Mouse (Mus musculus): ENCODE measurements at regions not wholly inside any gene's neighbourhood (a gene's known extent, or its start where the extent isn't known, plus 50 kb on each side); places are given as distances from the start of the nearest gene placed in this dataset.

- no peaks in the 10 kb centered on the region for H3K36me3 ChIP-seq (ENCODE audit: control insufficient read depth, insufficient read depth, low read length)
- no peaks in the 10 kb centered on the region; the same call in 1 of the 2 replicates for H3K4me1 ChIP-seq (ENCODE audit: control insufficient read depth, insufficient read depth, low read length)
- H3K4me3 ChIP-seq (ENCODE audit: low read depth, low read length) = no peak overlapping the region
- H3K9ac ChIP-seq (ENCODE audit: low read length) = no peak overlapping the region
- DNase-seq (ENCODE audit: low spot score) (no peak), ATAC-seq (ENCODE audit: insufficient number of reproducible peaks, low FRiP score, low TSS enrichment, low read depth) (no peak)
- 82% methylated on average over 5 of the region's 5 CpGs for WGBS
- no peak overlapping the region for H3K27ac ChIP-seq (replicated peaks; ENCODE audit: low read depth, low read length)
- no peaks in the 10 kb centered on the region for H3K9me3 ChIP-seq (ENCODE audit: control insufficient read depth, low read length)
- H3K27me3 ChIP-seq (ENCODE audit: control insufficient read depth, insufficient read depth, low read length) = no peaks in the 10 kb centered on the region
- H3K4me2 ChIP-seq (ENCODE audit: low read depth, severe bottlenecking) = no peak overlapping the region
Observed at GRCm38 (mm10) chr12:12882931-12883553, 58.7 kb downstream of the Mycn start.

GRCm38 (mm10) chr12:12878031-12878430 lies 63.7 kb downstream of the Mycn start:
- H3K27ac ChIP-seq (replicated peaks; ENCODE audit: low read depth, low read length) = no peak overlapping the region
- no peak for ATAC-seq (ENCODE audit: insufficient number of reproducible peaks, low FRiP score, low TSS enrichment, low read depth)

GRCm38 (mm10) chr12:12877539-12877938 lies 64.2 kb downstream of the Mycn start:
- H3K9ac ChIP-seq (ENCODE audit: low read length) = no peak overlapping the region
- H3K4me1 ChIP-seq (ENCODE audit: control insufficient read depth, insufficient read depth, low read length) = no peaks in the 10 kb centered on the region
- H3K27ac ChIP-seq (replicated peaks; ENCODE audit: low read depth, low read length) = no peak overlapping the region
- H3K36me3 ChIP-seq (ENCODE audit: control insufficient read depth, insufficient read depth, low read length) = no peaks in the 10 kb centered on the region
- DNase-seq (ENCODE audit: low spot score) (no peak), ATAC-seq (ENCODE audit: insufficient number of reproducible peaks, low FRiP score, low TSS enrichment, low read depth) (no peak)
- no peaks in the 10 kb centered on the region for H3K27me3 ChIP-seq (ENCODE audit: control insufficient read depth, insufficient read depth, low read length)
- no peak overlapping the region for H3K4me3 ChIP-seq (ENCODE audit: low read depth, low read length)
- no peaks in the 10 kb centered on the region for H3K9me3 ChIP-seq (ENCODE audit: control insufficient read depth, low read length)
- 62% methylated on average over 5 of the region's 5 CpGs for WGBS
- H3K4me2 ChIP-seq (ENCODE audit: low read depth, severe bottlenecking) = no peak overlapping the region

More at GRCm38 (mm10) chr12:12878031-12878430, 63.7 kb downstream of the Mycn start:
- no peak overlapping the region for H3K9ac ChIP-seq (ENCODE audit: low read length)
- H3K27me3 ChIP-seq (ENCODE audit: control insufficient read depth, insufficient read depth, low read length) = no peaks in the 10 kb centered on the region
- DNase-seq (ENCODE audit: low spot score) = no peak
- no peaks in the 10 kb centered on the region for H3K9me3 ChIP-seq (ENCODE audit: control insufficient read depth, low read length)
- WGBS = 94% methylated on average over 2 of the region's 2 CpGs
- H3K4me2 ChIP-seq (ENCODE audit: low read depth, severe bottlenecking) = no peak overlapping the region
- H3K4me1 ChIP-seq (ENCODE audit: control insufficient read depth, insufficient read depth, low read length) = no peaks in the 10 kb centered on the region
- no peak overlapping the region for H3K4me3 ChIP-seq (ENCODE audit: low read depth, low read length)
- H3K36me3 ChIP-seq (ENCODE audit: control insufficient read depth, insufficient read depth, low read length) = no peaks in the 10 kb centered on the region

GRCm38 (mm10) chr12:12875976-12876745 lies 65.6 kb downstream of the Mycn start:
- DNase-seq (ENCODE audit: low spot score) (no peak), ATAC-seq (ENCODE audit: insufficient number of reproducible peaks, low FRiP score, low TSS enrichment, low read depth) (no peak)
- WGBS = 80% methylated on average over 12 of the region's 12 CpGs
- Histone ChIP-seq H3K4me2 (ENCODE audit: low read depth, severe bottlenecking) (no peak overlapping the region), H3K9ac (ENCODE audit: low read length) (no peak overlapping the region), H3K9me3 (ENCODE audit: control insufficient read depth, low read length) (no peaks in the 10 kb centered on the region), H3K36me3 (ENCODE audit: control insufficient read depth, insufficient read depth, low read length) (no peaks in the 10 kb centered on the region), H3K4me3 (ENCODE audit: low read depth, low read length) (no peak overlapping the region), H3K27me3 (ENCODE audit: control insufficient read depth, insufficient read depth, low read length) (no peaks in the 10 kb centered on the region), H3K4me1 (ENCODE audit: control insufficient read depth, insufficient read depth, low read length) (no peaks in the 10 kb centered on the region), H3K27ac (replicated peaks; ENCODE audit: low read depth, low read length) (no peak overlapping the region)

- Histone ChIP-seq H3K36me3 (ENCODE audit: control insufficient read depth, insufficient read depth, low read length) (no peaks in the 10 kb centered on the region), H3K4me1 (ENCODE audit: control insufficient read depth, insufficient read depth, low read length) (no peaks in the 10 kb centered on the region), H3K9ac (ENCODE audit: low read length) (no peak overlapping the region), H3K27me3 (ENCODE audit: control insufficient read depth, insufficient read depth, low read length) (no peaks in the 10 kb centered on the region), H3K4me2 (ENCODE audit: low read depth, severe bottlenecking) (no peak overlapping the region), H3K9me3 (ENCODE audit: control insufficient read depth, low read length) (no peaks in the 10 kb centered on the region), H3K4me3 (ENCODE audit: low read depth, low read length) (no peak overlapping the region), H3K27ac (replicated peaks; ENCODE audit: low read depth, low read length) (no peak overlapping the region)
- 94% methylated on average over 11 of the region's 11 CpGs for WGBS
- no peak for DNase-seq (ENCODE audit: low spot score)
- ATAC-seq (ENCODE audit: insufficient number of reproducible peaks, low FRiP score, low TSS enrichment, low read depth) = no peak
Observed at GRCm38 (mm10) chr12:12873551-12873950, 68.2 kb downstream of the Mycn start.

GRCm38 (mm10) chr12:12872974-12873373 lies 68.7 kb downstream of the Mycn start:
- H3K4me1 ChIP-seq (ENCODE audit: control insufficient read depth, insufficient read depth, low read length) = no peaks in the 10 kb centered on the region
- H3K9ac ChIP-seq (ENCODE audit: low read length) = no peak overlapping the region
- no peaks in the 10 kb centered on the region for H3K27me3 ChIP-seq (ENCODE audit: control insufficient read depth, insufficient read depth, low read length)
- H3K36me3 ChIP-seq (ENCODE audit: control insufficient read depth, insufficient read depth, low read length) = no peaks in the 10 kb centered on the region
- WGBS = 64% methylated on average over 4 of the region's 4 CpGs
- H3K9me3 ChIP-seq (ENCODE audit: control insufficient read depth, low read length) = no peaks in the 10 kb centered on the region
- no peak overlapping the region for H3K27ac ChIP-seq (replicated peaks; ENCODE audit: low read depth, low read length)
- DNase-seq (ENCODE audit: low spot score) = no peak
- H3K4me3 ChIP-seq (ENCODE audit: low read depth, low read length) = no peak overlapping the region
- no peak for ATAC-seq (ENCODE audit: insufficient number of reproducible peaks, low FRiP score, low TSS enrichment, low read depth)
- no peak overlapping the region for H3K4me2 ChIP-seq (ENCODE audit: low read depth, severe bottlenecking)

- no peak overlapping the region for H3K27ac ChIP-seq (replicated peaks; ENCODE audit: low read depth, low read length)
- no peak for ATAC-seq (ENCODE audit: insufficient number of reproducible peaks, low FRiP score, low TSS enrichment, low read depth)
- DNase-seq (ENCODE audit: low spot score) = no peak
- H3K4me3 ChIP-seq (ENCODE audit: low read depth, low read length) = no peak overlapping the region
- no peaks in the 10 kb centered on the region for H3K4me1 ChIP-seq (ENCODE audit: control insufficient read depth, insufficient read depth, low read length)
- no peaks in the 10 kb centered on the region for H3K27me3 ChIP-seq (ENCODE audit: control insufficient read depth, insufficient read depth, low read length)
- H3K36me3 ChIP-seq (ENCODE audit: control insufficient read depth, insufficient read depth, low read length) = no peaks in the 10 kb centered on the region
- no peak overlapping the region for H3K4me2 ChIP-seq (ENCODE audit: low read depth, severe bottlenecking)
- WGBS = 64% methylated on average over 4 of the region's 4 CpGs
- no peak overlapping the region for H3K9ac ChIP-seq (ENCODE audit: low read length)
- H3K9me3 ChIP-seq (ENCODE audit: control insufficient read depth, low read length) = no peaks in the 10 kb centered on the region
Observed at GRCm38 (mm10) chr12:12871272-12871671, 70.4 kb downstream of the Mycn start.

- H3K27ac ChIP-seq (replicated peaks; ENCODE audit: low read depth, low read length) = no peak overlapping the region
- DNase-seq (ENCODE audit: low spot score) (no peak), ATAC-seq (ENCODE audit: insufficient number of reproducible peaks, low FRiP score, low TSS enrichment, low read depth) (no peak)
- H3K27me3 ChIP-seq (ENCODE audit: control insufficient read depth, insufficient read depth, low read length) = no peaks in the 10 kb centered on the region
- H3K9ac ChIP-seq (ENCODE audit: low read length) = no peak overlapping the region
- no peak overlapping the region for H3K4me2 ChIP-seq (ENCODE audit: low read depth, severe bottlenecking)
- H3K36me3 ChIP-seq (ENCODE audit: control insufficient read depth, insufficient read depth, low read length) = no peaks in the 10 kb centered on the region
- H3K4me1 ChIP-seq (ENCODE audit: control insufficient read depth, insufficient read depth, low read length) = no peaks in the 10 kb centered on the region
- no peaks in the 10 kb centered on the region for H3K9me3 ChIP-seq (ENCODE audit: control insufficient read depth, low read length)
- no peak overlapping the region for H3K4me3 ChIP-seq (ENCODE audit: low read depth, low read length)
- WGBS = 76% methylated on average over 10 of the region's 10 CpGs
Observed at GRCm38 (mm10) chr12:12866590-12866989, 75.1 kb downstream of the Mycn start.

All from limb, embryonic 11.5 days (tissue).